Mouse (Mus musculus) gastrocnemius, postnatal 10 days (tissue): ENCODE measurements around the gene Hdhd3. TPM values are rescaled to one million over a fixed set of nuclear protein-coding genes. Genes with fewer than 3 reads are reported as not detected.

Experiments used
- DNase-seq: peaks from one replicate; pipeline ENCODE4 v3.0.0; 2021; ENCODE audit warnings: mixed read lengths
- total RNA-seq, 2 experiments: library from RNA; stranded (reverse); gene quantifications; 2 replicates each; pipeline ENCODE4 v1.2.3; 2021

Hdhd3 gene
- total RNA-seq, 2 experiments from 2014 or later, result 3.9 to 6.2 TPM

GRCm38 (mm10) chr4:62475793-62476192 is 27.5 kb downstream of the Hdhd3 start:
- no peak for DNase-seq

- DNase-seq, result no peak
These were observed 28.1 kb downstream of the Hdhd3 start for GRCm38 (mm10) chr4:62475131-62475530.

- no peak for DNase-seq
These were observed 31.2 kb downstream of the Hdhd3 start for GRCm38 (mm10) chr4:62472071-62472470.

GRCm38 (mm10) chr4:62470598-62471051 is 32.6 kb downstream of the Hdhd3 start, which contains the start of gene Wdr31:
Gene Wdr31, minus strand, starts transcription at chr4:62470896.
- peak; percentile 76 for DNase-seq

GRCm38 (mm10) chr4:62468158-62468557 is 35.1 kb downstream of the Hdhd3 start:
- no peak for DNase-seq

GRCm38 (mm10) chr4:62463124-62463523 is 40.1 kb downstream of the Hdhd3 start:
- no peak for DNase-seq

GRCm38 (mm10) chr4:62460348-62460747 is 42.9 kb downstream of the Hdhd3 start:
- DNase-seq, result no peak

- DNase-seq, result no peak
These were observed 44.2 kb downstream of the Hdhd3 start for GRCm38 (mm10) chr4:62459081-62459480.

GRCm38 (mm10) chr4:62454995-62455394 is 48.3 kb downstream of the Hdhd3 start:
- peak; percentile 51 for DNase-seq

Other genes with a start within 250 kb of the Hdhd3 start
- 1 to 10 TPM; 6.6 to 9.2 TPM for gene Slc31a2, start 240.9 kb downstream of the Hdhd3 start, total RNA-seq
- gene Fkbp15, start 142.9 kb downstream of the Hdhd3 start, total RNA-seq, result 10 to 100 TPM; 18.0 to 22.0 TPM
- 10 to 100 TPM; 12.4 to 16.6 TPM for gene Slc31a1, start 142.7 kb downstream of the Hdhd3 start, total RNA-seq
- 10 to 100 TPM; 53.5 to 59.4 TPM for gene Cdc26, start 94.8 kb downstream of the Hdhd3 start, total RNA-seq
- 10 to 100 TPM; 13.5 to 13.6 TPM for gene Prpf4, start 94.7 kb downstream of the Hdhd3 start, total RNA-seq
- not detected for gene Rnf183, start 68.2 kb downstream of the Hdhd3 start, total RNA-seq
- under 1 TPM; 0.27 to 0.54 TPM for gene Wdr31, start 32.6 kb downstream of the Hdhd3 start, total RNA-seq
- gene Bspry, start 23.4 kb downstream of the Hdhd3 start, total RNA-seq, result under 1 TPM; 0.66 to 0.70 TPM
- gene Alad, start 16.5 kb upstream of the Hdhd3 start, total RNA-seq, result 10 to 100 TPM; 26.9 to 30.0 TPM
- gene Pole3, start 21.6 kb upstream of the Hdhd3 start, total RNA-seq, result 10 to 100 TPM; 20.9 to 21.8 TPM
- gene 4933430I17Rik, start 21.9 kb upstream of the Hdhd3 start, total RNA-seq, result under 1 TPM; 0.18 to 0.26 TPM
- 10 to 100 TPM; 20.1 to 32.8 TPM for gene Rgs3, start 56.4 kb upstream of the Hdhd3 start, total RNA-seq